Mouse (Mus musculus) lung, adult 2 months (tissue): ENCODE measurements around the gene Dhcr24. TPM values are rescaled to one million over a fixed set of nuclear protein-coding genes. Genes with fewer than 3 reads are reported as not detected.

ENCODE experiments used
- DNase-seq: peaks from one replicate; pipeline ENCODE4 v3.0.0; 2022
- H3K4me1 ChIP-seq: fragments of 200-500 bp; 2 replicates; pipeline ENCODE4 v1.6.1; 2011; ENCODE audit warnings: low read length; ENCODE audit not compliant: control insufficient read depth, insufficient read depth
- H3K4me3 ChIP-seq: fragments of 200-500 bp; replicated peaks from 2 replicates; pipeline ENCODE3; 2011; ENCODE audit warnings: low read depth, mild to moderate bottlenecking, control low read depth, low read length; ENCODE audit errors: extremely low read depth
- CTCF ChIP-seq: fragments of 200-500 bp; IDR thresholded peaks from 2 replicates; pipeline ENCODE4 v1.5.1; 2011; ENCODE audit warnings: mild to moderate bottlenecking, low read length, control low read depth; ENCODE audit not compliant: insufficient read depth
- POLR2A ChIP-seq: fragments of 200-500 bp; IDR thresholded peaks from 2 replicates; pipeline ENCODE4 v1.6.1; 2011; ENCODE audit warnings: low read depth, mild to moderate bottlenecking, control low read depth, low read length, borderline replicate concordance; ENCODE audit errors: extremely low read depth
- WGBS: fragments of 180-500 bp; shearing (Covaris S2); methylation state at CpG from one replicate; pipeline ENCODE4 v1.1.7; 2018; 5-methylcytosine and 5-hydroxymethylcytosine counted together
- polyA plus RNA-seq: library from polyadenylated mRNA; depleted of rRNA; stranded (reverse); fragments of >200 nt; gene quantifications from 2 replicates; pipeline ENCODE4 v1.2.3, GENCODE M21; 2012

Gene Dhcr24
- polyA plus RNA-seq, 1 experiment = 94.0 TPM

DNA sequence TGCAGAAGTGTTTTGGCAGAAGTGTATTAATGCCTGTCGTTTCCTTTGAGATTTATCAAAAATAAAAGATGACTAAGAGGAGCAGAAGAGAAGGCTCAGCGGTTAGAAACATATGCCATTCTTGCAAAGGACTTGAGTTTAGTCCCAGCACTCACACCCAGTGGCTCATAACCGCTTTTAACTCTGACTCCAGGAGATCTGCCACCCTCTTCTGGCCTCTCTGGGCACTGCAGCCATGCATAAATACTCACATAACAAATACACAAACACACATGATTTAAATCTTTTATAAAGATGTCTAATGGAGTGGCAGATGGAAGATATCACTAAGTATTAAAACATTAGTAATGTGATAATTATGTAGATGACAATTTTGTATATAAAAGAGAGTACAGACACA is 35.4 kb downstream of the Dhcr24 start:
- no peak for DNase-seq

DNA sequence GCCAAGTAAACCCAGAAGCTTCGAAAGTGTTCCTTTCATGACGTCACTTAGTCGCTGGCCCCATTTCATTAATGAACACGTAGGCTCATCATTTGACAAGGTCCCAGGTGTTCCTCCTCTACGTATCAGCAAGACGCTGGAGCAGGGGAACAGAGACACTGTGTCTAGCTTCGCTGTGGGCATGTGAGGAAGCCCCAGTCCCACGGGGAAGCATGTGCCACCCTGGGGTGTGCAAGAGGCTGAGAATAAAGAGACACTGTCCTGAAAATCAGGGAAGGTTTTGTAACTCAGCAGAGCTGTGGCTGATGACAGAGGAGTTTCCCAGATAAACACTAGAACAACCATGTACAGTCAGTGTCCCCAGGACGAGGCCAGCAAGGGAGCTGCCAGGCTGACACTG is 36.2 kb downstream of the Dhcr24 start:
- TF ChIP-seq POLR2A (no peak), CTCF (no peak)
- 75% methylated on average over 9 of the region's 9 CpGs for WGBS
- DNase-seq = no peak
- Histone ChIP-seq H3K4me1 (no peaks in the 10 kb centered on the region), H3K4me3 (no peak overlapping the region)

More for the DNA sequence above, 35.4 kb downstream of the Dhcr24 start:
- H3K4me1 ChIP-seq = no peaks in the 10 kb centered on the region
- 64% methylated on average over 3 of the region's 3 CpGs for WGBS
- H3K4me3 ChIP-seq = no peak overlapping the region
- TF ChIP-seq CTCF (no peak; the same call in 1 of the 2 replicates), POLR2A (no peak)

DNA sequence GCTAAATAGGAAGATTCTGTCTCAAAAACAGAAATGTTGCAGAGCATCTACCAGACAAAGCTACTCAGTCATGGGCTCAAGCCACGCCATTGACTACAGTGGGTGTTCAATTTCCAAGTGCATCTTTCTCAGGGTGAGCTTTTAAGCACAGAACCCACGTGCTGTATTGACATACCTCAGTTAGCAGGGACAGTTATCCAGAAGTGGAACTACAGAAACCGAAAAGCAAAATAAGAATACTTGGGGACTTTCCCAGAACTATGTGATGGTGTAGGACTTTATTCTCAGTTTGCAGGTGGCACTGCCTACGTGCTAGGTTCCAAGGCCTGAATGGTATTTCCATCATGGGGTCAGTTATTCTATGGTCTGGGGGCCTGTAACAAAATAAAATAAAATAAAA is 36.9 kb downstream of the Dhcr24 start:
- 77% methylated on average over 4 of the region's 4 CpGs for WGBS
- no peak overlapping the region for H3K4me3 ChIP-seq
- DNase-seq = no peak
- no peak for TF ChIP-seq POLR2A
- TF ChIP-seq CTCF = no peak
- H3K4me1 ChIP-seq = no peaks in the 10 kb centered on the region

DNA sequence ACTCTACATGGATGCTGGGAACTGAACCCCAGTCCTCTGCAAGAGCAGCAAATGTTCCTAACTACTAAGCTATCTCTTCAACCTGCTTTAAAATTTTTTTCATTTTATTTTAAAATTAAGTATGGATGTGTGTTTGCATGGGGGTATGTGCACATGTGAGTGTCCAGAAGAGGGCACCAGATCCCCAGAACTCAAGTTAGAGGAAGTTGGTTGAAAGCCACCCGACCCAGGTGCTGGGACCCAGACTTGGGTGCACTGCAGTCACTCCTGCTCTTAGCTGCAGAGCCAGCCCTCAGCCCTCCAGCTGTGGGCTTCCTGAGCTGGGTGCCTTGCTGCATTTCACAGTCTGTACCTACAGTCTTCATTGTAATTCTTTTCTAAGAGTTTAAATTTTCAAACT is 38.6 kb downstream of the Dhcr24 start:
- no peak for TF ChIP-seq POLR2A
- Histone ChIP-seq H3K4me1 (no peaks in the 10 kb centered on the region), H3K4me3 (no peak overlapping the region)
- DNase-seq = no peak
- 45% methylated on average over 1 of the region's 1 CpGs for WGBS

DNA sequence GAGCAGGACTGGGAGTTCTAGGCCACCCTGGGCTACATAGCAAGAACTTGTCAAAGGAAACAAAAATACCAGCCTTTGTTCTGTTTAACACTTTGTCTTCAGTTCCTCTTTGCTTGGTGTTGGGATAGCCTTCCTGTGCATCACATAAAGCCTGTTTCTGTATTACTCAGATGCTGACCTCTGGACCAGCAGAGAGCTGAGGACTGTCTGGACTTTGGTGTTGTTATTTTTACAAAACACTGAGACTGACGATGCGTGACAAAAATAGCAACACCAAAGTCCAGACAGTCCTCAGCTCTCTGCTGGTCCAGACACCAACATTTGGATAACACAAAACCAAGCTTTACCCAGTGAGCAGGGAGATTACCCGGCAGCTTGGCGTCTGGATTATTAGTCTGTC is 39.9 kb downstream of the Dhcr24 start:
- DNase-seq = no peak
- WGBS = 66% methylated on average over 4 of the region's 4 CpGs

DNA sequence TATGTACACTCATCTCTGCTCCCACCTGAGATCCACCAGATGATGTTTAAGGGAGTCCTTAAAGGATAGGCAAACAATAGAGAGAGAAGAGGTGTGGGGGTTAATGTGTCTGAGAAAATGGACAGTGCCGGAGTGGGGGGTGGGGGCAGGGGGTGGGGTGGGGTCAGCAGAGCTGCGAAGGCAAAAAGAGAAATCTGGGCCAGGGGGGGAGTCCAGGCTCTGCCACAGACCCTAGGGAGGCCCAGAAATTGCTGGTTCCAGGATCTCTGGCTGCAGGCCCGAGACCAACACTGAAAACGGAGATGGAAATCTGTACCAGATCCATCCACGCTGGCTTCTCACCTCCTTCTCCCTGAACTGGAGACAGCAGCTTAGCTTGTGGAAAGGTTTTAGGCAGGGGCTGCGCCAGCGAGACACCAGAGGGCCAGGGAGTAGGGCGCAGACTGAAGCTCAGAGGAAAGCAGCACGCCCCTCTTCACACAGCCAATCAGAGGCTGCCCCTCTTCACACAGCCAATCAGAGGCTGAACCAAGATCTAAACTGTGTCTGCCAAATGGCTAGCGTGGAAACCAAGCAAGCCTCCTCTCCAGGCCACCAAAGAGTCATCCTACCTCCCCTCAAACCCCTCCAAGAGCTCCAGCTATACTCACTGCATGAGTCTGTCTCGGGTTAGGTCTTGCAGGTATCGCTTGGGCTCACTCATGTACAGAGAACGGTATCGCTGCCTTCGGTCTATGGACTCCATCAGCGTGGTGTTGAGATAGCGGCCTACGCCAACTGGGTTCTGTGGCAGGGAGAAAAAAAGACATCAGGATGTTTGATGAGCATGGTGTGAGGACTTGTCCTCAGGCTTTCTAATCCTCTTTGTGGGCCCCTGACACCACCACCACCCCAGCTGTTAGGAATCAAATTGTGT is 46.1 kb downstream of the Dhcr24 start:
- no peak overlapping the region for H3K4me3 ChIP-seq
- WGBS = 41% methylated on average over 18 of the region's 18 CpGs
- no peak for TF ChIP-seq POLR2A
- TF ChIP-seq CTCF = no peak
- DNase-seq = no peak
- H3K4me1 ChIP-seq = no peaks in the 10 kb centered on the region

More for the DNA sequence above, 39.9 kb downstream of the Dhcr24 start:
- Histone ChIP-seq H3K4me1 (no peaks in the 10 kb centered on the region), H3K4me3 (no peak overlapping the region)
- TF ChIP-seq CTCF (no peak), POLR2A (no peak)

DNA sequence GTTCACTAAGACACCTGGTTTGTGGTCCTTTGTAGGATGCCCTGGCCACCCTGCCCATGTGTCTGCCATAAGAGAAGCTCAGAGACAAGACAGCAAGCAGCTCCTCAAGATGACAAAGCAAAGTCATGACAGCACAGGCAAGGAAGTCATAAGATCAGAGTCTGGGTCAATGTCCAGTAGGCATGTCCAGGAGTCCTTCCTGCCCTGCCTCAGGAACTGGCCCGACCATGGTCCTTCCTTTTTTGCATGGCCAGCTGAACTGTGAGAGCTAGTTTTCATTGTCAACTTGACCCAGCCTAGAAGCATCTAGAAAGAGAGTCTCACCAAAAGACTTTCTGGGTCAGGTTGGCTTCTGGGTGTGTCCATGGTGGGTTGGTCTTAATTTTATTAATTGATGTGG is 47.1 kb downstream of the Dhcr24 start:
- TF ChIP-seq POLR2A = no peak
- no peak for TF ChIP-seq CTCF
- H3K4me1 ChIP-seq = no peaks in the 10 kb centered on the region
- DNase-seq = no peak
- H3K4me3 ChIP-seq = no peak overlapping the region
- WGBS = 69% methylated on average over 1 of the region's 1 CpGs

DNA sequence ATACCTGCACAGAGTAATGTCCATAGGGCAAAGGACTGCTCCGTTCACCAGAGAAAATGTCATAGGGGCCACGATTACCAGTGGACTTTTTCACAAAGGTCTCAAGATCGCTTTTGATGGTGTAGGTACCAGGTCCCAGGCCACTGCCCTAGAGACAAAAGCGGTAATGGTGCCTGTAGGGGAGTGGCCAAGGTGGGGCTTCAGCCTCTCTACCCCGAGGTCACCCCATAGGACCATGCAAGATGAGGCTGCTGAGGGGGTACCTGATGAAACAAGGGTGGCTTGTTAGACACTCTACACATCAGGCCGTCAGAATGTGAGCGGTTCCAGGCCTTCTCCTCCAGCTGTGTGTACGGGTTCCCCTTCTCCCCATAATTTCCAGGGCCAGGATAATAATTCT is 52.3 kb downstream of the Dhcr24 start:
- no peak for DNase-seq
- H3K4me3 ChIP-seq = no peak overlapping the region
- TF ChIP-seq CTCF (no peak), POLR2A (no peak)
- WGBS = 78% methylated on average over 8 of the region's 8 CpGs
- H3K4me1 ChIP-seq = no peaks in the 10 kb centered on the region

DNA sequence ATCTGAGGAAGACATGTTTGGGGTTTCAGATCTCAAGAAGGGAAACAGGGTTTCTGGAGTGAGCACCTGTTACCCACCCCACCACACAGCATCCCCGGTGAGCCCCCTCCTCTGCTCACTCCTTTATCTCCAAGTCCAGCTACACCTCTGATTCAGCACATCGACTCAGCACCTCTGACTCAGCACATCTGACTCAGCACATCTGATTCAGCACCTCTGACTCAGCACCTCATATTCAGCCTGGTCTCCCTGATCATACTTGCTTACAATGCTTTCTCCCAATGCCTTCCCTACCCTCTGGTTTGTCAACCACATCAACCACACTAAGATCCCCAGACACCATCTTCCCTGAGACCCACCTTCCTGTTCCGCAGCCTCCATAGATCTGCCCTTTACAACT is 52.7 kb downstream of the Dhcr24 start:
- 51% methylated on average over 3 of the region's 3 CpGs for WGBS
- no peak for DNase-seq
- no peak for TF ChIP-seq POLR2A
- TF ChIP-seq CTCF = no peak
- no peak overlapping the region for H3K4me3 ChIP-seq
- no peaks in the 10 kb centered on the region for H3K4me1 ChIP-seq

DNA sequence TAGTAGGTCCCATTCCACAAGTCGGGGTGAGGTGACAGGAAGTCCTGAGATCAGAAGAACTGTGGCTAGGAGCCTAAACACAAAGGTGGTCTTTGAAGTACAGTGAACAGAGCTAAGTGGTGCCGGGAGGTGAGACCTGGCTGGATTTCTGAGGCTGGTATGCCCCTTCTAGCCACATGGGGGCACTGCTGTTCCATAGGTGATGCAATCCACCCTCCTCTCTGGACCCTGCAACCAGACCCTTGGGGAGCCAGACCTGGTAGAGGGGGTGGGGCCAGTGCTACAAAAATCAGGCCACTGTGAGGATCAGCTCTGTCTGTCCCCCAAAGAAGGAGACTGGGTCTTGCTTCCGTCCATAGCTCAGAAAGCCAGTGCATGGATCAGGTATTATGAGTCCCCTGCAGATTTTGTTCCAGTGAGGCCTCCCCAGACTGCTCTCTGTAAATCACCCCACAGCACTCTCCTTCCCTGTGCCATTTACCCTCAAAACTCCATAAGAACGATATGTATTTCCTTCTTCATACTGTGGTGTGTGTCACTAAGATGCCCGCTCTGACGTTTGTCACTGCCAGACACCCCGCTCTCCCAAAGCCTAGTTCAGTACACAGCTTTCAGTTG is 53.5 kb downstream of the Dhcr24 start:
- DNase-seq = peak; percentile 59
- TF ChIP-seq CTCF (peak; percentile 95), POLR2A (no peak)
- H3K4me1 ChIP-seq = no peaks in the 10 kb centered on the region
- 45% methylated on average over 7 of the region's 7 CpGs for WGBS
- no peak overlapping the region for H3K4me3 ChIP-seq

DNA sequence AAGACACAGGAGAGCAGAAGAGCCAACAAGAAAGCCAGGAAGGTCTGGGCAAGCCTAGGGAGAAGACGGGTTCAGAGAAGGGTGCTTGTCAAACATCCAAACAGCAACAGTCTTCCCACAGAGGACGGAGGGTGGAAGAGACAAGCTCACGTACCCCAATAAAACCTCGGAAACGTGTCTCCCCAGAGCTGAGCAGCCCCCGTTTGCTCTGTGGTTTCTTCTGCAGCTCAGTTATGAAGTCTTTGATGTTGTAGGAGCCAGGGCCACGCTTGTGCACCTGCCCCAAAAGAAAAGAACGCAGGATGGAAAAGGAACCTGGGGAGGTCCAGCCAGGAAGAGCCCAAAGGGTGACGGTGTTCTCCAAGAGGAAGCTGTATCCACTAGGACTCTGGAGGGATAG is 54.0 kb downstream of the Dhcr24 start:
- TF ChIP-seq POLR2A = no peak
- TF ChIP-seq CTCF = no peak
- H3K4me1 ChIP-seq = no peaks in the 10 kb centered on the region
- H3K4me3 ChIP-seq = no peak overlapping the region
- WGBS = 78% methylated on average over 9 of the region's 9 CpGs
- no peak for DNase-seq
